Mouse (Mus musculus): ENCODE data around the gene Pik3r1.

Pik3r1 gene

GRCm38 (mm10) chr13:101767809-101768629, at the start of gene Pik3r1:
Gene Pik3r1 (minus strand): TSS chr13:101768217.
- peak; percentile 96 for DNase-seq

- no peak for DNase-seq
Measured at GRCm38 (mm10) chr13:101813267-101813900, 45.4 kb upstream of the Pik3r1 start.

GRCm38 (mm10) chr13:101812341-101812740, 44.3 kb upstream of the Pik3r1 start:
- DNase-seq, result no peak

- no peak for DNase-seq
Measured at GRCm38 (mm10) chr13:101811882-101812281, 43.9 kb upstream of the Pik3r1 start.

DNA sequence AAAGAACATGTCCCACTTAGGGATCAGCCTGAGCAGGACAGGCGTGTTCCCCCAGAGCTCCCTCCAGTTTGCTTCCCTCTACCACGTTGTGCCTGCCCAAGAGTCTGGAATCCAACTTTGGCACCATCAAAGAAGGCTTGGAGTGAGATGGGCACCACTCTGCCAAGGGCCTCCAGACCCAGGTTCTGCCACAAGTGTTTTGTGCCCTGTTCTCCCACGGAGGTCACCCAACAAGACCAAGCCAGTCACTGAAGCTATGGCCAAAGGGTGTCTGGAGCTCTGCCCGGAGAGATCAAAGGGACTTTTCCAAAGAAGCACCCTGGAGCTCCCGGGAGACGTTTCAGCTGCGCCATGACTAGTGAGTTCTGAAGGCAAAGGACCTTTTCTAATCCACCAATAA, 42.6 kb upstream of the Pik3r1 start:
- DNase-seq, result peak; percentile 36

DNA sequence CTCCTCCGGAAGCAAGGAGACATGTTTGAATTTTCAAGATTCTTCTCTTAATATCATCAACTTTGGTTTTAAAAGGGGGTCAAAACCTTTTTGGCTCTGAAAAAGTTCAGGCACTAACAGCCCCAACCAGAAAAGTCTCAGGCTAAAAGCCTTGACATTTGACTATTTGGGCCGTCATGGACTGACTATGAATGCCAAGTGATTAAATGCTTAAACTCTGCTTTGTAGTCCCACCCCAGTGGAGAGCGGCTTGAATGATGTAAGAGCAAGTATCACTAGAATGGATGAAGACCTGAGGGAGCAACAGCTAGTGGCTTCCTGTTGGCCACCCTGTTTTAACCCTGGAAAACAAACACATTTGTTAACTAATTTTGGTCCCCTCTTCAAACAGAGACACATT, 41.8 kb upstream of the Pik3r1 start:
- no peak for DNase-seq

- no peak for DNase-seq
Measured at GRCm38 (mm10) chr13:101805559-101806091, 37.6 kb upstream of the Pik3r1 start.

DNA sequence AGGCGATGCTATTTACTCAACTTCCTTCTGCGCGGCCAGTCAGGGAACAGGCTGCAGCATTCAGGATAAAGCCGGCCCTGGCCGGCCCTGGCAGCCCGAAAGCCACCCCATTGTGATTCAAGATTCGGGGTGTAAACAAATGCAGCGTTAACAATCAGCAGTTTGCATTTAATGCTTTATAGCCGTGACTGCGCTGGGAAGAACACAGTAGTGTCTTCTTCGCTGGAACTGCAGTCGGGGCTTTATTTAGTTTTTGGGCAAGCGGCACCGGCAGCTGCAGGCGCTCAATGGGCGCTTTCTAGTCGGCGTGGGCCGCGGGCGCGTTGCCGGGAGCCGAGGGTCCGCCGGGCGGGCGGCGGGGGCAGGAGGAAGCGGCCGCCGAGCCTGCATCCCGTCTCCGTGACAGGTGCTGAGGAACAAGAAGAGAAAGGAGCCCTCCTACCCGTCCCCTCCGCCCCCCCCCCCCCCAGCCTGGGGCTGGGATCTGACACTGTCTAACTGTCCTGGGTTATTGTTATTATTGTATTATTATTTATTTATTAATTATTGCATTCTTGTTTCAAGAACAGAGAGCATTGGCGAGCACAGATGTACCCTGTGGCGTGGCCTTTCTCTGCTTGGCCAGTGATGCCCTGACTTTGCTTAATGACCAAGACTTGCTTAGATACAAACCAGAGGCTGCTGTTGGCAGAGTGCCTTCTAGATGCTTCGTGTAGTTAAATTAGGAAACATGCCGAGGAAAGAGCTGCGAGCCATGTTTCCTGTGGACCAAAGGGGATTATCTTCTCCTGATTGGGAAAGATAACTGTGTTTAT, 33.6 kb upstream of the Pik3r1 start:
- DNase-seq, result peak; percentile 73

GRCm38 (mm10) chr13:101800833-101801371, 32.9 kb upstream of the Pik3r1 start:
- DNase-seq, result no peak

DNA sequence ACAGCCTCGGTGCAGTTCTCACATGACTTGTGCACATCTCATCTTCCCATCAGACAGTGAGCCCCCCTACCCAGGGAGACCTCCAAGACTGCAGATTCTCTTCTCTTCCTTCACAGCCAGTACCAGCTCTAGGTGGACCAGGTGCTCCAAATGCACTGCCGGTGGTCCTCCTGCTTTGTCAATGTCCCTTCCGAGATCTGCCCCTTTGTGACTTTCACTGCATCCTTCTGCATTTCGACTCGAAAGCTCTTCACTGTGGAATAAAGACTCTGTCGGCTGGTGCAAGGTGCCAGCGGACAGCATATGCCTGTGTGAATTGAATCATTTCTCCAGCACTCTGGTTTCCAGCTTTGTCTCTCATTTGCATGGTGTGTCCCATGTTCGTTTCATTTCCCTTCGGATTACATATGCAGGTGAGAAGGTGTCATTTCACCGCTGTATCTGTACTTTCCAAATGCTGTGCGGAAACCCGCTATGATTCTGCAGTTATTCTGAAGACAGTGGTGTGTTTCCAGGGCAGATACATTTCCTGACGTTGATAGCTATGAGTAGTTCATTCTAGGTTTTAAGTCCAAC, 32.1 kb upstream of the Pik3r1 start:
- DNase-seq, result no peak

DNA sequence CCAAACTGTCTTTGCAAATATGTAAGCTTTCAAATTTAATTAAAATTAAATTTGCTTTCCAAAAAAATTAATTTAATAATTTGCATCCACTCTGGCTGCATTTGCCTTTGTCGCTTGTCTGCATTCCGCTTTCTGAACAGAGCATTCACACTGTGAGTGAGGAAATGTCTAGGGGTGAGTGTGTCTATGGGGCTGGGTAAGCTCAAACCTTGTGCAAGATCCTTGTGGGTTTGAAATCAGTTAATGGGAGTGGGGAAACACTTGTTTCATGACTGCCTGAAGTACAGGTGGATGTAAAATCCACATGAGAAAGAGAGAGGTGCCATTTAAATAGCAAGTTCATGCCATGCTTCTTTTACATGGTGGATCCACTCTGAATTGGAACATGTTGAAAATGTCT, 31.3 kb upstream of the Pik3r1 start:
- no peak for DNase-seq

DNA sequence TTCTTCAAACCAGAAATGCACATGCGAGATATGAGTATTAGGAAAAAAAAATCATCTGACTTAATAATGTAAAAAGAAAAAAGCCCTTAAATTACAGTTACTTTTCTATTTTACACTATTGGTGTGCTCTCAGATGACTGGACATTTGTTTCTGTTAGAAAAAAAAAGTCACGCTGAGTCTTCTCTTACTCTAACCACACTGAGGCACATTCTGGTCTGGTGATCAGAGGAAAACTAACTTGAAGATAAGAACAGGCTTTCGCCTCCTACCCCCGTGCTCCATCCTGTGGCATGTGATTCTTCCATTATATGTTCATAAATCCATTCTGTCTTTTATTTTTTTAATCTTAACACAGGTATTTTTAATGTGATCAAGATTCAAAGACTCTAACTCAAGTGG, 30.5 kb upstream of the Pik3r1 start:
- no peak for DNase-seq

- no peak for DNase-seq
Measured at GRCm38 (mm10) chr13:101796983-101797382, 29.0 kb upstream of the Pik3r1 start.

GRCm38 (mm10) chr13:101785705-101786104, 17.7 kb upstream of the Pik3r1 start:
- no peak for DNase-seq

GRCm38 (mm10) chr13:101784651-101785289, 16.8 kb upstream of the Pik3r1 start:
- no peak for DNase-seq

- no peak for DNase-seq
Measured at GRCm38 (mm10) chr13:101779011-101779410, 11.0 kb upstream of the Pik3r1 start.

GRCm38 (mm10) chr13:101777851-101778250, 9.8 kb upstream of the Pik3r1 start:
- DNase-seq, result no peak

DNA sequence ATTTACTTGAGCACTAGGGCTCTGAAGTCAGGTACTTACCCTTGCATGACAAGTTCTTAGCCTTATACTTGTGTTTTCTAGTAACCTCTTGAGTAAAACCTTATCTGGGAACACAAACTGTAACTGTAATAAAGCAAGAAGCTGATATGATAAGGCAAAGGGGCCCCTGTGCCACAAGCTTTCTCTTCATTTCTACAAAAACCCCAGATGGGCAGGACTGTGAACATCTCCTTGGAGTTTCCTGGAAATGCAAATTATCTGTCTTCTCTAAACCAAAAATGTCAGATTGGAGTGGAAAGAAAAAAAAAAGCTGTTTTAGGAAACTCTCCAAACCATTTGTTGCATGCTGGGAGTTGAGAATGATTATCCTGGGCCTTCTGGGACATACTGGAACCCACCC, 3.1 kb upstream of the Pik3r1 start:
- no peak for DNase-seq

DNA sequence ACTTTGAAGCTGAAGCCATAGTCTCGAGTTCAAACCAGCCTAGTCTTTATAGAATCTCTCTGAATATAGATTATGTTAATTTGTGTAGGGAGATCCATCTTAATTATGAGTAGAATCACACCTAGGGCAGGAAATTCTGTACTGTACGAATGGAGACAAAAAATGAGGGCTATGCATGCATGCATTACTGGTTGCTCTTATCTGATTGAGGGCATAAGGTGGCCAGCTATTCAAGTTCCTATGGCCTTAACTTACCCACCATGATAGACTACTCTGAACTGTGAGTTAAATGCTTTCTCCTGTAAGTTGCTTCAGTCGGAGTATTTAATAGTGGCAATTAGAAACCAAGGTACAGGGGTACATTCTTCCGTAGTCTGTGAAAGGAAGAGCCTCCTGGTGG, 1.9 kb upstream of the Pik3r1 start:
- no peak for DNase-seq

DNA sequence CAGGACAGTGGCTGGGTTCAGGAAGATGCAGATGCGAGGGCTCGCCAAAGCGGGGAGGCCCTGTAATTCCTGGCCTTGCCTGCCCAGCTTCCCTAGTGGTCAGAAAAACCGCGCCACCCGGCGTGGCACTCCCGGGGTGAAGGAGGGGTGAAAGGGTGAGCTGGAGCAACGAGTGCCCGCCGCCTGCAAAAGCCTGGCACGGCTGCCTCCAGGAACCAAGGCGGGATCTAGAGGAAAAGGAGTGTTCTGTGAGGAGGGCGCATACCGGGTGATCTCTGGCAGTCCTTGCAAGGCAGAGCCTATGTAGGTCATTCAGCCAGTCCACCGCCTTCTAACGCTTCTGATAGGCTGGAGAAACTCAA, 594 bp upstream of the Pik3r1 start:
- DNase-seq, result peak; percentile 59

- peak; percentile 51 for DNase-seq
Measured at GRCm38 (mm10) chr13:101767013-101767808, 806 bp downstream of the Pik3r1 start.

Data from right cerebral cortex, postnatal 14 days (tissue).